24 mouse cellular contexts compared by ENCODE assay signal in genomic region chr12:71812567-71812966, GRCm38 (mm10).
"Had no signal": no experiment of that assay in that cellular context is flagged by ENCODE, and none has a peak within 500 bp of the region (broad histone marks: within the 10 kb centered on the region; RNA-seq: fewer than 3 reads in every experiment).

No protein-coding gene starts in this region.

- ATAC-seq: liver, embryonic 12.5 days; midbrain, embryonic 13.5 days; midbrain, embryonic 16.5 days had no signal

- H3K9ac ChIP-seq: limb, embryonic 13.5 days; liver, embryonic 12.5 days; liver, embryonic 15.5 days; lung, embryonic 15.5 days; midbrain, embryonic 13.5 days; neural tube, embryonic 13.5 days; stomach, embryonic 15.5 days had no signal

- H3K4me2 ChIP-seq: limb, embryonic 13.5 days; liver, embryonic 12.5 days; liver, embryonic 15.5 days; lung, embryonic 15.5 days; midbrain, embryonic 13.5 days; neural tube, embryonic 13.5 days; stomach, embryonic 15.5 days had no signal

- H3K9me3 ChIP-seq: limb, embryonic 10.5 days; limb, embryonic 13.5 days; liver, embryonic 12.5 days; liver, embryonic 15.5 days; lung, embryonic 15.5 days; megakaryocyte, embryonic 14.5 days; midbrain, embryonic 10.5 days; midbrain, embryonic 13.5 days; neural tube, embryonic 13.5 days; stomach, embryonic 15.5 days had no signal

- H3K27me3 ChIP-seq: limb, embryonic 13.5 days; liver, embryonic 12.5 days; lung, embryonic 15.5 days; midbrain, embryonic 13.5 days; neural tube, embryonic 13.5 days; stomach, embryonic 15.5 days had no signal

- H3K27ac ChIP-seq: limb, embryonic 10.5 days; limb, embryonic 13.5 days; liver, embryonic 12.5 days; liver, embryonic 15.5 days; lung, embryonic 15.5 days; midbrain, embryonic 10.5 days; midbrain, embryonic 13.5 days; neural tube, embryonic 13.5 days; stomach, embryonic 15.5 days had no signal

- DNase-seq: kidney, postnatal 14 days; kidney, postnatal 4 days; liver; lung, adult 18-20 months; lung, postnatal 10 days; lung, postnatal 36 days; retina, postnatal 1 day; right cerebral cortex, postnatal 25 days; spleen, adult 18-20 months; thymus, adult 2 months; thymus, postnatal 14 days; thymus, postnatal 4 days had no signal

- H3K4me3 ChIP-seq: limb, embryonic 10.5 days; limb, embryonic 13.5 days; liver, embryonic 12.5 days; liver, embryonic 15.5 days; lung, embryonic 15.5 days; megakaryocyte, embryonic 14.5 days; midbrain, embryonic 10.5 days; midbrain, embryonic 13.5 days; myocyte; neural tube, embryonic 13.5 days; stomach, embryonic 15.5 days had no signal

- H3K36me3 ChIP-seq: limb, embryonic 10.5 days; limb, embryonic 13.5 days; liver, embryonic 12.5 days; liver, embryonic 15.5 days; lung, embryonic 15.5 days; midbrain, embryonic 10.5 days; midbrain, embryonic 13.5 days; neural tube, embryonic 13.5 days; stomach, embryonic 15.5 days had no signal

- H3K4me1 ChIP-seq: limb, embryonic 10.5 days; limb, embryonic 13.5 days; liver, embryonic 12.5 days; liver, embryonic 15.5 days; midbrain, embryonic 13.5 days; stomach, embryonic 15.5 days had no signal
